Mouse (Mus musculus): ENCODE results near the gene Mark2. TPM values are rescaled to one million over a fixed set of nuclear protein-coding genes. Genes with fewer than 3 reads are reported as not detected.

Mark2 gene
- polyA plus RNA-seq (2014; fragmentation: Nextera tagmentation; extraction: Ambion mirVana): 49.6 and 58.4 TPM in 2 replicates

DNA sequence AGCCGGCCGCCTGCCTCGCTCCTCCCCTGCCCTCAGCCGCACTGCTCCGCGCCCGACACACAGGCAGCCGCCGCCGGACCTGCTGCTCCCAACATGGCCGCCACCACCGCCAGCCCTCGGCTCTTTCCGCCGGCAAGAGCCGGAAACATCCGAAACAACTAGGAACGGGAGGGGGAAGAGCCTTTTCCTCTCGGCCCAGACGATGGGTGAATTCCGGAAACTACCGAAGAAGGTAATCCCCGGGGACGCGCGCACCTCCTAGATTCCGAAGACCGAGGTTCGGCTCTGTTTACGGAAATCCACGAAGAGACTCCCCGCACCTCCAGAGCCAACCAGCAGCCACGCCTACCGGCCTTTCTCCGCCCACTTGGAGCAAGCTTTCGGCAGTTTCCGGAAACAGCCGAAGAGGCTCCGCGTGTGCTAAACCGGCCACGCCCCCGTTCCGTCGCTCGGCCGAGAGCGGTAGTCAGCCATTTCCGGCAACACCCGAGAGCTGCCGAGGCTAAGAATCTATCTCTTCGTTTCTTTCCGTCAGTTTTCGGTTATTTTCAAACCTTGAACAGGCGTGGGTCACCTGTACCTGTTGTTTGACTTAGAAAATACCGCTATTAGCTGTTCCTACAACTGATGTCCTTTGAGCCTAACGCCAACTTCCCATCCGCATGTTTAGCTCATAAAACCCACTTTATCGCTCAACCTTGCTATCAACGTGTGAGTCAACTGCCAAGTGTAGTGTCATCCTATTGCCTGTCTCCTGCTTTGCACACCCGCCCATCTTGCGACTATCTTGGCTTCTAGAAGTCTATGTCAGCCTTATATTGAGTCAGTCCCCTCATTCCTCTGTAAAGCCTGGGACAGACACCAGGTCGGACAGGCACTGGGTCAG, at the start of gene Mark2:
TSS of gene Mark2 (minus strand) at position 349 of the 886 bp plus-strand sequence.
- peak; percentile 92 for ATAC-seq (ENCODE audit: insufficient read depth, low FRiP score, low TSS enrichment)
- H3K4me2 ChIP-seq (ENCODE audit: low read depth): peak within 1 kb of the TSS; percentile 95
- peaks cover 21% of the 10 kb centered on the region for H3K4me1 ChIP-seq (ENCODE audit: control insufficient read depth, insufficient read depth, low read length)
- no peaks in the 10 kb centered on the region for H3K36me3 ChIP-seq (ENCODE audit: control insufficient read depth, insufficient read depth, low read length)
- H3K27me3 ChIP-seq (ENCODE audit: control insufficient read depth, insufficient read depth, low read length): no peaks in the 10 kb centered on the region
- H3K9me3 ChIP-seq (ENCODE audit: control insufficient read depth, low read length): no peaks in the 10 kb centered on the region
- H3K27ac ChIP-seq (ENCODE audit: low read depth, low read length): peak within 1 kb of the TSS; percentile 84
- H3K9ac ChIP-seq (ENCODE audit: low read length): peak within 1 kb of the TSS; percentile 88
- peak; percentile 100 for DNase-seq (ENCODE audit: low spot score)
- WGBS: 2% methylated on average over 63 of the region's 63 CpGs
- H3K4me3 ChIP-seq (ENCODE audit: low read depth, low read length): peak within 1 kb of the TSS; percentile 81

DNA sequence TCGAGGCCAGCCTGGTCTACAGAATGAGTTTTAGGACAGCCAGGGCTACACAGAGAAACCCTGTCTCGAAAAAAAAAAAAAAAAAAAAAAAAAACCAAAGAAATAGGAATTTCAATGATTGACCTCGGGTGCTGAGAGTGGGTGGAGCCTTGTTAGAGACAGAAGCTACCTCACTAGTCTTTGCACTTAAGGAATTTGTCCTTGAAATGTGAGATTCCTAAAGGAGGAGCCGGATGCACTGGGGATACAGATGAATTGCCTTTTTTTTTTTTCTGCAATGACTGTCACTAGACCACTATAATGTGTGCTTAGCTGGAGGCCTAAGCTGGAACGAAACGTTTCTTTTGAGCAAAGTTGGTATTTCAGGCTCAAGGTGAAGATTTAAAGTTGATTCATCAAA, 46.8 kb upstream of the Mark2 start:
- DNase-seq (ENCODE audit: low spot score) (no peak), ATAC-seq (ENCODE audit: insufficient read depth, low FRiP score, low TSS enrichment) (no peak)
- no peak overlapping the region for H3K4me3 ChIP-seq (ENCODE audit: low read depth, low read length)
- 81% methylated on average over 6 of the region's 6 CpGs for WGBS
- no peak overlapping the region for H3K27ac ChIP-seq (ENCODE audit: low read depth, low read length)
- H3K4me2 ChIP-seq (ENCODE audit: low read depth): no peak overlapping the region
- H3K4me1 ChIP-seq (ENCODE audit: control insufficient read depth, insufficient read depth, low read length): peaks cover 6% of the 10 kb centered on the region
- H3K27me3 ChIP-seq (ENCODE audit: control insufficient read depth, insufficient read depth, low read length): no peaks in the 10 kb centered on the region
- H3K9me3 ChIP-seq (ENCODE audit: control insufficient read depth, low read length): no peaks in the 10 kb centered on the region; the same call in 1 of the 2 replicates
- H3K36me3 ChIP-seq (ENCODE audit: control insufficient read depth, insufficient read depth, low read length): no peaks in the 10 kb centered on the region
- H3K9ac ChIP-seq (ENCODE audit: low read length): no peak overlapping the region

DNA sequence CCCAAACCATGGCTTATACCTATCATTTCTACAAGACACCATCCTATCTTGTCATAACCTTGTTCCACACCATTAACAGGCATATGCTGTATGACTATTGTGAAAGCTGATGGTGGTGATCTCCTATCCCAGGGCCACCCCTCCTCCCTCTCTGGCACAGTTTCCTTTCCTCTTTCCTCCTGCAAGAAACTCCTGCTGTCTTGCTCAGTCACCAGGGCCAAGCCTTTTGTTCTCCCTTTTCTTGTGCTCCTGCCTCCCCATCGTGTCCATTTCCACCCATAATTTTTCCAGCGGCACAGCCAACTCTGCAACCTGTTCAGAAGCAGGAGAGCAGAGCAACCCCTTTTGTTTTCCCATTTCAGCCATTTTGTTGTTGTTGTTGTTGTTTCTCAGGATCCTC, 44.4 kb upstream of the Mark2 start:
- no peaks in the 10 kb centered on the region for H3K27me3 ChIP-seq (ENCODE audit: control insufficient read depth, insufficient read depth, low read length)
- no peak overlapping the region for H3K4me3 ChIP-seq (ENCODE audit: low read depth, low read length)
- no peaks in the 10 kb centered on the region; the same call in 1 of the 2 replicates for H3K9me3 ChIP-seq (ENCODE audit: control insufficient read depth, low read length)
- peaks cover 15% of the 10 kb centered on the region for H3K4me1 ChIP-seq (ENCODE audit: control insufficient read depth, insufficient read depth, low read length)
- H3K9ac ChIP-seq (ENCODE audit: low read length): no peak overlapping the region
- DNase-seq (ENCODE audit: low spot score): no peak
- WGBS: 57% methylated on average over 2 of the region's 2 CpGs
- H3K4me2 ChIP-seq (ENCODE audit: low read depth): no peak overlapping the region
- H3K36me3 ChIP-seq (ENCODE audit: control insufficient read depth, insufficient read depth, low read length): no peaks in the 10 kb centered on the region
- no peak for ATAC-seq (ENCODE audit: insufficient read depth, low FRiP score, low TSS enrichment)
- H3K27ac ChIP-seq (ENCODE audit: low read depth, low read length): no peak overlapping the region

DNA sequence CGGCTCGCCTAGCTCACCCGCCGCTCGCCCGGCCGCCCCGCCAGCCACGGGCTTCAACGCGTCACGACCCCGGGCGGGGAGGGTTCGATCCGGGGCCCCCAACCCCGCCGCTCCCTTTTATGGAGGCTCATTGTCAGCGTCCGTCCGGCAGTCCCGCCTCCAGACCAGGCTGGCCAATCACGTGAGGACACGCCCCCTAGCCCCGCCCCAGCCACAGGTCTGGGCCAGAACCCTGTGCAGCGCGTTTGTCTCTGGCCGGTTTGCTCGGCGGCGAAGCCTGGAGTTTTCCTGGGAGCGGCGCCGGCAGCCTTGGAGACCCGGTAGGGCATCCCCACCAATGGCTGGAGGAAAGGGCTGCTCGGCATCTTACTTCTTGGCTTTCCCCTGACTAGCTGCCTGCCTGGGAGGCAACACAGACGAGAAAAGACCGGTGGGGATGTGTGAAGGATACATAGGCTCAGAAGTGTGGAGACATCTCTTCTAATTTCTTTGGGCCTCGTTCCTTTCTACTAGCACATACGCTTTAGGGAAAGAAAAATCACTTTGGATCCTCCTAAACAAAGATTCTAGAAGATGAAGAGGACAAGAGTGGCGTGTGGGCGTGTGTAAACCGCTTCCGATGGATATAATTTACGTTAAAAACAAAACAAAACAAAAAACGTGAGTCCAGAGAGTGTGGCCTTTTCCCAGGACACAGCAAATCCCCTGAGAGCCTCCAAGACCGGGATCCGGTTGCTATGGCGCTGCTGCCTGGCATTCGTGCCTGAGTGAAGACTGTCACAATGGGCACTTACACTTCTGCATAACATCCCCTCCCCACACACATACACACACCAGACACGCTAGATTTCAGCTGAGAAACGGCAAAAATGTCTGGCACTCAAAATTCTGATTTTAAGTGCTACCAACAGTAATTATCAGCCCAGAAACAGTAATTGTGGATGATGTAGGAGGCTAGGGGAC, 41.5 kb upstream of the Mark2 start, which contains the start of gene Spindoc:
TSS of gene Spindoc (minus strand) at position 92 of the 963 bp plus-strand sequence.
- H3K4me2 ChIP-seq (ENCODE audit: low read depth): peak within 1 kb of the TSS; percentile 84
- H3K36me3 ChIP-seq (ENCODE audit: control insufficient read depth, insufficient read depth, low read length): no peaks in the 10 kb centered on the region
- peak within 1 kb of the TSS; percentile 85 for H3K4me3 ChIP-seq (ENCODE audit: low read depth, low read length)
- H3K9ac ChIP-seq (ENCODE audit: low read length): peak within 1 kb of the TSS; percentile 88
- H3K27me3 ChIP-seq (ENCODE audit: control insufficient read depth, insufficient read depth, low read length): no peaks in the 10 kb centered on the region
- H3K9me3 ChIP-seq (ENCODE audit: control insufficient read depth, low read length): no peaks in the 10 kb centered on the region; the same call in 1 of the 2 replicates
- peak within 1 kb of the TSS; percentile 89 for H3K27ac ChIP-seq (ENCODE audit: low read depth, low read length)
- H3K4me1 ChIP-seq (ENCODE audit: control insufficient read depth, insufficient read depth, low read length): peaks cover 18% of the 10 kb centered on the region
- DNase-seq (ENCODE audit: low spot score): peak; percentile 98
- peak; percentile 99 for ATAC-seq (ENCODE audit: insufficient read depth, low FRiP score, low TSS enrichment)
- 1% methylated on average over 52 of the region's 52 CpGs for WGBS

DNA sequence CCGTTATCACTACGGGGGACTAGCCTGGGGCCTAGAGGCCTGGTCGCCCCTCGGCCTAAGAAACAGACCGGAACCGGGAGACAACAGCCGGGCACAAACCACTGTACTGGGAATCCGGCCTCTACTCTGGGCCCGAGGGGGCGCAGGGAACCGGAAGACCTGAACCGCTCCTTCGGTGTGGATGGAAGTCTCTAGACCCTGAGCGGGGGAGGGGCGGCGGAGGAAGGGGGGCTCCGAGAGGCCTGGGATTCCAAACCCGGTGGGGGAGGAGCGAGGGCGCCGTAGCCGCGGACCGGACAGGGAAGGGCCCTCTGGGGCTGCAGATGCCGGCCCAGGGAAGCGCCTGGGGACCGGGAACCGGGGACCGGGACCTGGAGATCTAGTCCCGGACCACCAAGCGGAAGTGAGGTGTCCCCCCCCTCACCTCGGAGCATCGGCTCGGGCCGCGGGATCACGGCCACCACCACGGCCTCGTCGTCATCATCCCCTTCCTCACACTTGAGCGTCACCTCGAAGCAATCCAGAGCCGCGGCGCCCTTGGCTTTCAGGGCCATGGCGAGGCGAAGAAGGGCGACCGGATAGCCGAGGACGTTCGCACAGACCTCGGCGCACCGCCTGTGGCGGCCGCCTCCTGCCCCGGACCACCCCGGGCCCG, 40.7 kb upstream of the Mark2 start:
- Histone ChIP-seq H3K4me3 (ENCODE audit: low read depth, low read length) (peak overlapping the region; percentile 85), H3K4me1 (ENCODE audit: control insufficient read depth, insufficient read depth, low read length) (peaks cover 18% of the 10 kb centered on the region), H3K27ac (ENCODE audit: low read depth, low read length) (peak overlapping the region; percentile 89), H3K27me3 (ENCODE audit: control insufficient read depth, insufficient read depth, low read length) (no peaks in the 10 kb centered on the region), H3K4me2 (ENCODE audit: low read depth) (peak overlapping the region; percentile 84), H3K9ac (ENCODE audit: low read length) (peak overlapping the region; percentile 88), H3K9me3 (ENCODE audit: control insufficient read depth, low read length) (no peaks in the 10 kb centered on the region; the same call in 1 of the 2 replicates), H3K36me3 (ENCODE audit: control insufficient read depth, insufficient read depth, low read length) (no peaks in the 10 kb centered on the region)
- DNase-seq (ENCODE audit: low spot score) (peak; percentile 77), ATAC-seq (ENCODE audit: insufficient read depth, low FRiP score, low TSS enrichment) (peak; percentile 63)
- WGBS: under 1% methylated on average over 42 of the region's 60 CpGs

DNA sequence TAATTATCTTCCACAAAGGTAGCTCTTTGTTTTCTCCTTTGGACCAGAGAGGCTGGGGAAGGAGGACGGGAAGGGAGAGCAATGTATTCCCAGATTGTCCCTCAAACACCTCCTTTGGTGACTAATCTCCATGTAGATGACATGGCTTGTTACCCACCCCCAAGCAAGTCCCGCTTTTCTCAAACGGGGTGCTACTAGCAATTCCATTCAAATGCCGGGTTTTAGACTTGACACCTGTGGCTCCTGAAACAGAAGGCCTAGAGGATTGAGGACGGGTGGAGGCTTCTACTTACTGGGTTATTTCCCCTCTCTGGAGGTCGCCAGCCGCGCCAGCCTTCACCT, 40.2 kb upstream of the Mark2 start:
- under 1% methylated on average over 8 of the region's 8 CpGs for WGBS
- Histone ChIP-seq H3K4me3 (ENCODE audit: low read depth, low read length) (peak overlapping the region; percentile 85), H3K9me3 (ENCODE audit: control insufficient read depth, low read length) (no peaks in the 10 kb centered on the region; the same call in 1 of the 2 replicates), H3K27ac (ENCODE audit: low read depth, low read length) (peak overlapping the region; percentile 89), H3K4me1 (ENCODE audit: control insufficient read depth, insufficient read depth, low read length) (peaks cover 18% of the 10 kb centered on the region), H3K36me3 (ENCODE audit: control insufficient read depth, insufficient read depth, low read length) (no peaks in the 10 kb centered on the region), H3K9ac (ENCODE audit: low read length) (peak overlapping the region; percentile 88), H3K4me2 (ENCODE audit: low read depth) (peak overlapping the region; percentile 84), H3K27me3 (ENCODE audit: control insufficient read depth, insufficient read depth, low read length) (no peaks in the 10 kb centered on the region)
- ATAC-seq (ENCODE audit: insufficient read depth, low FRiP score, low TSS enrichment): no peak
- DNase-seq (ENCODE audit: low spot score): no peak

DNA sequence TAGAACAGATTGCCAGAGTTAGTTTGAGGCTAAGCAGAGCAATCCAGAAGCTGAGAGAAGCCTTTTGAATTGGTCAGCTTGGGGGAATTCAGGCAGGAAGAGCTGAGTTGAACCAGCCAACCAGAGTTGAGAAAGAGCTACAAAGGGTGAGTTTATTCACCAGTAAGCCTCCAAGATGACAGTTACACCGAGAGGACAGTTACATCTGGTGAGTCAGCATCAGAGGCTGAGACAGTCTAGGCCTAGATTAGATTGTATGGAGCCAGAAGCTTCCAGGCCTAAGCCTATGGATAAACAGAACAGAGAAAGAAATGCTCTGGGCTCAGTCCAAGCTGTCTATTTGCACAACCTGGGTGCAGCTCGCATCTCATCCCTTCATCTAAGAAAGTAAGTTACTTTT, 36.0 kb upstream of the Mark2 start:
- Histone ChIP-seq H3K36me3 (ENCODE audit: control insufficient read depth, insufficient read depth, low read length) (peaks cover 13% of the 10 kb centered on the region), H3K4me2 (ENCODE audit: low read depth) (no peak overlapping the region), H3K4me3 (ENCODE audit: low read depth, low read length) (no peak overlapping the region), H3K9ac (ENCODE audit: low read length) (no peak overlapping the region), H3K4me1 (ENCODE audit: control insufficient read depth, insufficient read depth, low read length) (peaks cover 12% of the 10 kb centered on the region), H3K9me3 (ENCODE audit: control insufficient read depth, low read length) (no peaks in the 10 kb centered on the region), H3K27me3 (ENCODE audit: control insufficient read depth, insufficient read depth, low read length) (no peaks in the 10 kb centered on the region), H3K27ac (ENCODE audit: low read depth, low read length) (no peak overlapping the region)
- WGBS: 83% methylated on average over 2 of the region's 2 CpGs
- ATAC-seq (ENCODE audit: insufficient read depth, low FRiP score, low TSS enrichment): no peak
- DNase-seq (ENCODE audit: low spot score): no peak

DNA sequence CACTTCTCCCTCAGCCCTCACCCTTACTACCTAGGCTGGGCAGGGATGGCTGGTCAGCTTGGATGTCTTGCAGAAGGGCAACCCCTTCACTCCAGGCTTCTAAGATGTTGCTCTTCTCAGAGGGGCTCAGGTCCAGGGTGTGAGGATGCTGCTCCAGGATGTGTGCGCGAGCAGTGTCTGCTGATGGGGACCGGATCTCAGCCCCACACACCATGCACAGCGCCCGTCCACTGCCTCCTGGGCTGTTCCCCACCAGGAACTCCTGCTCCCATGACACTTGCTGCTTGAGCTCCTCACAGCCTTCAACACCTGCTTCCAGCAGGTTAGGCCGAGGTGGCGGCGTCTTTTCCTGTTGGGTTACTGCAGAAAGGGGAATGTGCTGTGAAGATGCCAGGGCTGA, 32.8 kb upstream of the Mark2 start:
- Histone ChIP-seq H3K9me3 (ENCODE audit: control insufficient read depth, low read length) (no peaks in the 10 kb centered on the region), H3K27me3 (ENCODE audit: control insufficient read depth, insufficient read depth, low read length) (no peaks in the 10 kb centered on the region), H3K36me3 (ENCODE audit: control insufficient read depth, insufficient read depth, low read length) (peaks cover 23% of the 10 kb centered on the region), H3K9ac (ENCODE audit: low read length) (no peak overlapping the region), H3K4me1 (ENCODE audit: control insufficient read depth, insufficient read depth, low read length) (no peaks in the 10 kb centered on the region), H3K4me3 (ENCODE audit: low read depth, low read length) (no peak overlapping the region), H3K4me2 (ENCODE audit: low read depth) (no peak overlapping the region), H3K27ac (ENCODE audit: low read depth, low read length) (no peak overlapping the region)
- DNase-seq (ENCODE audit: low spot score): no peak
- 95% methylated on average over 8 of the region's 8 CpGs for WGBS
- ATAC-seq (ENCODE audit: insufficient read depth, low FRiP score, low TSS enrichment): no peak
